Mouse (Mus musculus): ENCODE results near the gene Cab39.

The Cab39 gene

GRCm38 (mm10) chr1:85793208-85794105 lies at the start of gene Cab39:
Gene Cab39, plus strand, starts transcription at chr1:85793441.
- peak; percentile 84 for DNase-seq (ENCODE audit: low read depth, low spot score)

GRCm38 (mm10) chr1:85744539-85744938 lies 48.7 kb upstream of the Cab39 start:
- DNase-seq (ENCODE audit: low read depth, low spot score) = no peak

GRCm38 (mm10) chr1:85746511-85746910 lies 46.7 kb upstream of the Cab39 start:
- DNase-seq (ENCODE audit: low read depth, low spot score) = no peak

- no peak for DNase-seq (ENCODE audit: low read depth, low spot score)
These were observed 43.4 kb upstream of the Cab39 start for GRCm38 (mm10) chr1:85749829-85750228.

- DNase-seq (ENCODE audit: low read depth, low spot score) = no peak
These were observed 42.6 kb upstream of the Cab39 start for GRCm38 (mm10) chr1:85750650-85751049.

GRCm38 (mm10) chr1:85751494-85751893 lies 41.7 kb upstream of the Cab39 start:
- DNase-seq (ENCODE audit: low read depth, low spot score) = no peak

GRCm38 (mm10) chr1:85751932-85752680 lies 41.1 kb upstream of the Cab39 start:
- DNase-seq (ENCODE audit: low read depth, low spot score) = no peak

GRCm38 (mm10) chr1:85757531-85758230 lies 35.6 kb upstream of the Cab39 start:
- DNase-seq (ENCODE audit: low read depth, low spot score) = no peak

- DNase-seq (ENCODE audit: low read depth, low spot score) = no peak
These were observed 34.8 kb upstream of the Cab39 start for GRCm38 (mm10) chr1:85758231-85758968.

- no peak for DNase-seq (ENCODE audit: low read depth, low spot score)
These were observed 34.3 kb upstream of the Cab39 start for GRCm38 (mm10) chr1:85758969-85759293.

GRCm38 (mm10) chr1:85761665-85762064 lies 31.6 kb upstream of the Cab39 start:
- no peak for DNase-seq (ENCODE audit: low read depth, low spot score)

- no peak for DNase-seq (ENCODE audit: low read depth, low spot score)
These were observed 29.9 kb upstream of the Cab39 start for GRCm38 (mm10) chr1:85763386-85763785.

- DNase-seq (ENCODE audit: low read depth, low spot score) = no peak
These were observed 28.9 kb upstream of the Cab39 start for GRCm38 (mm10) chr1:85764291-85764690.

- DNase-seq (ENCODE audit: low read depth, low spot score) = no peak
These were observed 27.1 kb upstream of the Cab39 start for GRCm38 (mm10) chr1:85766120-85766519.

- DNase-seq (ENCODE audit: low read depth, low spot score) = no peak
These were observed 25.5 kb upstream of the Cab39 start for GRCm38 (mm10) chr1:85767754-85768153.

- DNase-seq (ENCODE audit: low read depth, low spot score) = no peak
These were observed 21.3 kb upstream of the Cab39 start for GRCm38 (mm10) chr1:85771976-85772375.

- no peak for DNase-seq (ENCODE audit: low read depth, low spot score)
These were observed 18.1 kb upstream of the Cab39 start for GRCm38 (mm10) chr1:85775136-85775535.

- DNase-seq (ENCODE audit: low read depth, low spot score) = no peak
These were observed 17.1 kb upstream of the Cab39 start for GRCm38 (mm10) chr1:85776154-85776553.

GRCm38 (mm10) chr1:85778436-85778835 lies 14.8 kb upstream of the Cab39 start, which contains the start of gene A630001G21Rik:
Gene A630001G21Rik, minus strand, starts transcription at chr1:85778643.
- no peak for DNase-seq (ENCODE audit: low read depth, low spot score)

- DNase-seq (ENCODE audit: low read depth, low spot score) = no peak
These were observed 14.2 kb upstream of the Cab39 start for GRCm38 (mm10) chr1:85779012-85779411.

GRCm38 (mm10) chr1:85779428-85780180 lies 13.6 kb upstream of the Cab39 start:
- DNase-seq (ENCODE audit: low read depth, low spot score) = no peak

Data from embryo, embryonic 11.5 days (tissue).